Mouse (Mus musculus): ENCODE measurements around the gene Lemd1. TPM values are rescaled to one million over a fixed set of nuclear protein-coding genes. Genes with fewer than 3 reads are reported as not detected.
A peak's percentile ranks its signal among the peaks of the same experiment; 100 is the strongest.

Gene Lemd1
- polyA plus RNA-seq, 1 experiment from 2014 or later: 0.37 TPM

GRCm38 (mm10) chr1:132202771-132203170, 11.5 kb downstream of the Lemd1 start:
- no peaks in the 10 kb centered on the region for H3K9me3 ChIP-seq (ENCODE audit: control insufficient read depth, low read length)
- ATAC-seq (ENCODE audit: low FRiP score, low TSS enrichment): no peak
- no peak overlapping the region for H3K4me2 ChIP-seq (replicated peaks; ENCODE audit: low read depth, low read length)
- H3K9ac ChIP-seq (ENCODE audit: low read depth, low read length): no peak overlapping the region
- no peak overlapping the region for H3K27ac ChIP-seq (ENCODE audit: low read depth, low read length)
- peaks cover 11% of the 10 kb centered on the region; the same call in 1 of the 2 replicates for H3K27me3 ChIP-seq (ENCODE audit: control insufficient read depth, insufficient read depth, low read length)
- no peaks in the 10 kb centered on the region for H3K4me1 ChIP-seq (ENCODE audit: control insufficient read depth, insufficient read depth, low read length)
- H3K4me3 ChIP-seq (ENCODE audit: low read length): no peak overlapping the region
- no peaks in the 10 kb centered on the region for H3K36me3 ChIP-seq (ENCODE audit: control insufficient read depth, insufficient read depth, low read length)
- WGBS: 85% methylated on average over 5 of the region's 5 CpGs

GRCm38 (mm10) chr1:132205958-132206357, 14.7 kb downstream of the Lemd1 start:
- Histone ChIP-seq H3K36me3 (ENCODE audit: control insufficient read depth, insufficient read depth, low read length) (no peaks in the 10 kb centered on the region), H3K9me3 (ENCODE audit: control insufficient read depth, low read length) (no peaks in the 10 kb centered on the region), H3K9ac (ENCODE audit: low read depth, low read length) (no peak overlapping the region), H3K27ac (ENCODE audit: low read depth, low read length) (no peak overlapping the region), H3K4me1 (ENCODE audit: control insufficient read depth, insufficient read depth, low read length) (peaks cover 6% of the 10 kb centered on the region; the same call in 1 of the 2 replicates), H3K27me3 (ENCODE audit: control insufficient read depth, insufficient read depth, low read length) (peaks cover 12% of the 10 kb centered on the region; the same call in 1 of the 2 replicates), H3K4me2 (replicated peaks; ENCODE audit: low read depth, low read length) (no peak overlapping the region), H3K4me3 (ENCODE audit: low read length) (no peak overlapping the region)
- no peak for ATAC-seq (ENCODE audit: low FRiP score, low TSS enrichment)
- WGBS: 57% methylated on average over 5 of the region's 5 CpGs

GRCm38 (mm10) chr1:132206828-132207227, 15.6 kb downstream of the Lemd1 start:
- Histone ChIP-seq H3K27ac (ENCODE audit: low read depth, low read length) (no peak overlapping the region), H3K9me3 (ENCODE audit: control insufficient read depth, low read length) (no peaks in the 10 kb centered on the region), H3K9ac (ENCODE audit: low read depth, low read length) (no peak overlapping the region), H3K27me3 (ENCODE audit: control insufficient read depth, insufficient read depth, low read length) (peaks cover 15% of the 10 kb centered on the region; the same call in 1 of the 2 replicates), H3K36me3 (ENCODE audit: control insufficient read depth, insufficient read depth, low read length) (no peaks in the 10 kb centered on the region), H3K4me1 (ENCODE audit: control insufficient read depth, insufficient read depth, low read length) (peaks cover 8% of the 10 kb centered on the region; the same call in 1 of the 2 replicates), H3K4me3 (ENCODE audit: low read length) (no peak overlapping the region), H3K4me2 (replicated peaks; ENCODE audit: low read depth, low read length) (no peak overlapping the region)
- no peak for ATAC-seq (ENCODE audit: low FRiP score, low TSS enrichment)
- 86% methylated on average over 3 of the region's 3 CpGs for WGBS

- 10% methylated on average over 4 of the region's 4 CpGs for WGBS
Measured at GRCm38 (mm10) chr1:132208154-132208553, 16.9 kb downstream of the Lemd1 start.

GRCm38 (mm10) chr1:132209400-132209799, 18.2 kb downstream of the Lemd1 start:
- Histone ChIP-seq H3K27me3 (ENCODE audit: control insufficient read depth, insufficient read depth, low read length) (peaks cover 15% of the 10 kb centered on the region; the same call in 1 of the 2 replicates), H3K4me3 (ENCODE audit: low read length) (no peak overlapping the region), H3K9me3 (ENCODE audit: control insufficient read depth, low read length) (no peaks in the 10 kb centered on the region), H3K9ac (ENCODE audit: low read depth, low read length) (no peak overlapping the region), H3K4me2 (replicated peaks; ENCODE audit: low read depth, low read length) (no peak overlapping the region), H3K4me1 (ENCODE audit: control insufficient read depth, insufficient read depth, low read length) (peaks cover 10% of the 10 kb centered on the region; the same call in 1 of the 2 replicates), H3K36me3 (ENCODE audit: control insufficient read depth, insufficient read depth, low read length) (no peaks in the 10 kb centered on the region), H3K27ac (ENCODE audit: low read depth, low read length) (no peak overlapping the region)
- no peak for ATAC-seq (ENCODE audit: low FRiP score, low TSS enrichment)
- 36% methylated on average over 10 of the region's 10 CpGs for WGBS

More at GRCm38 (mm10) chr1:132208154-132208553, 16.9 kb downstream of the Lemd1 start:
- no peak overlapping the region for H3K27ac ChIP-seq (ENCODE audit: low read depth, low read length)
- H3K9ac ChIP-seq (ENCODE audit: low read depth, low read length): no peak overlapping the region
- H3K9me3 ChIP-seq (ENCODE audit: control insufficient read depth, low read length): no peaks in the 10 kb centered on the region
- no peak for ATAC-seq (ENCODE audit: low FRiP score, low TSS enrichment)
- H3K4me1 ChIP-seq (ENCODE audit: control insufficient read depth, insufficient read depth, low read length): peaks cover 10% of the 10 kb centered on the region; the same call in 1 of the 2 replicates
- H3K4me2 ChIP-seq (replicated peaks; ENCODE audit: low read depth, low read length): no peak overlapping the region
- no peak overlapping the region for H3K4me3 ChIP-seq (ENCODE audit: low read length)
- peaks cover 15% of the 10 kb centered on the region; the same call in 1 of the 2 replicates for H3K27me3 ChIP-seq (ENCODE audit: control insufficient read depth, insufficient read depth, low read length)
- no peaks in the 10 kb centered on the region for H3K36me3 ChIP-seq (ENCODE audit: control insufficient read depth, insufficient read depth, low read length)

GRCm38 (mm10) chr1:132210922-132211321, 19.7 kb downstream of the Lemd1 start:
- WGBS: 24% methylated on average over 7 of the region's 7 CpGs
- no peak for ATAC-seq (ENCODE audit: low FRiP score, low TSS enrichment)
- Histone ChIP-seq H3K27me3 (ENCODE audit: control insufficient read depth, insufficient read depth, low read length) (peaks cover 15% of the 10 kb centered on the region; the same call in 1 of the 2 replicates), H3K9ac (ENCODE audit: low read depth, low read length) (no peak overlapping the region), H3K27ac (ENCODE audit: low read depth, low read length) (no peak overlapping the region), H3K36me3 (ENCODE audit: control insufficient read depth, insufficient read depth, low read length) (no peaks in the 10 kb centered on the region), H3K4me3 (ENCODE audit: low read length) (no peak overlapping the region), H3K9me3 (ENCODE audit: control insufficient read depth, low read length) (no peaks in the 10 kb centered on the region), H3K4me1 (ENCODE audit: control insufficient read depth, insufficient read depth, low read length) (peaks cover 10% of the 10 kb centered on the region; the same call in 1 of the 2 replicates), H3K4me2 (replicated peaks; ENCODE audit: low read depth, low read length) (no peak overlapping the region)

GRCm38 (mm10) chr1:132211672-132212071, 20.4 kb downstream of the Lemd1 start:
- no peak overlapping the region for H3K27ac ChIP-seq (ENCODE audit: low read depth, low read length)
- H3K4me2 ChIP-seq (replicated peaks; ENCODE audit: low read depth, low read length): peak overlapping the region; percentile 35
- no peaks in the 10 kb centered on the region for H3K36me3 ChIP-seq (ENCODE audit: control insufficient read depth, insufficient read depth, low read length)
- 52% methylated on average over 12 of the region's 12 CpGs for WGBS
- ATAC-seq (ENCODE audit: low FRiP score, low TSS enrichment): no peak
- no peak overlapping the region for H3K9ac ChIP-seq (ENCODE audit: low read depth, low read length)
- no peak overlapping the region for H3K4me3 ChIP-seq (ENCODE audit: low read length)
- peaks cover 10% of the 10 kb centered on the region; the same call in 1 of the 2 replicates for H3K4me1 ChIP-seq (ENCODE audit: control insufficient read depth, insufficient read depth, low read length)
- H3K27me3 ChIP-seq (ENCODE audit: control insufficient read depth, insufficient read depth, low read length): peaks cover 18% of the 10 kb centered on the region; the same call in 1 of the 2 replicates
- H3K9me3 ChIP-seq (ENCODE audit: control insufficient read depth, low read length): no peaks in the 10 kb centered on the region

GRCm38 (mm10) chr1:132212218-132212617, 21.0 kb downstream of the Lemd1 start:
- ATAC-seq (ENCODE audit: low FRiP score, low TSS enrichment): 0 out of 2 replicates have a peak, but pooled peaks have one; percentile 32
- H3K36me3 ChIP-seq (ENCODE audit: control insufficient read depth, insufficient read depth, low read length): no peaks in the 10 kb centered on the region
- H3K27ac ChIP-seq (ENCODE audit: low read depth, low read length): no peak overlapping the region
- 4% methylated on average over 20 of the region's 20 CpGs for WGBS
- H3K9ac ChIP-seq (ENCODE audit: low read depth, low read length): no peak overlapping the region
- peaks cover 10% of the 10 kb centered on the region; the same call in 1 of the 2 replicates for H3K4me1 ChIP-seq (ENCODE audit: control insufficient read depth, insufficient read depth, low read length)
- H3K27me3 ChIP-seq (ENCODE audit: control insufficient read depth, insufficient read depth, low read length): peaks cover 18% of the 10 kb centered on the region; the same call in 1 of the 2 replicates
- H3K9me3 ChIP-seq (ENCODE audit: control insufficient read depth, low read length): no peaks in the 10 kb centered on the region
- peak overlapping the region; percentile 21 for H3K4me3 ChIP-seq (ENCODE audit: low read length)
- peak overlapping the region; percentile 35 for H3K4me2 ChIP-seq (replicated peaks; ENCODE audit: low read depth, low read length)

GRCm38 (mm10) chr1:132213076-132213475, 21.8 kb downstream of the Lemd1 start:
- no peak overlapping the region for H3K4me2 ChIP-seq (replicated peaks; ENCODE audit: low read depth, low read length)
- H3K9ac ChIP-seq (ENCODE audit: low read depth, low read length): no peak overlapping the region
- no peak overlapping the region for H3K4me3 ChIP-seq (ENCODE audit: low read length)
- no peaks in the 10 kb centered on the region for H3K36me3 ChIP-seq (ENCODE audit: control insufficient read depth, insufficient read depth, low read length)
- no peak overlapping the region for H3K27ac ChIP-seq (ENCODE audit: low read depth, low read length)
- H3K4me1 ChIP-seq (ENCODE audit: control insufficient read depth, insufficient read depth, low read length): peaks cover 10% of the 10 kb centered on the region; the same call in 1 of the 2 replicates
- ATAC-seq (ENCODE audit: low FRiP score, low TSS enrichment): no peak
- WGBS: 35% methylated on average over 6 of the region's 6 CpGs
- peaks cover 18% of the 10 kb centered on the region; the same call in 1 of the 2 replicates for H3K27me3 ChIP-seq (ENCODE audit: control insufficient read depth, insufficient read depth, low read length)
- H3K9me3 ChIP-seq (ENCODE audit: control insufficient read depth, low read length): no peaks in the 10 kb centered on the region
